Mouse (Mus musculus) C2C12 (cell line): ENCODE results near the gene Tppp. TPM values are rescaled to one million over a fixed set of nuclear protein-coding genes. Genes with fewer than 3 reads are reported as not detected.
"Not testable (repeated sequence)": the region's sequence is repeated elsewhere in the genome, so short reads cannot be mapped to it uniquely, and the experiment has no call there.

ENCODE experiments used
- H3K27me3 ChIP-seq: one replicate; pipeline ENCODE4 v1.6.1; 2011; ENCODE audit not compliant: control insufficient read depth, insufficient read depth, insufficient read length
- H3K36me3 ChIP-seq: one replicate; pipeline ENCODE4 v1.6.1; 2011; ENCODE audit not compliant: control insufficient read depth, insufficient read depth
- H3K4me3 ChIP-seq: one replicate; pipeline ENCODE4 v1.5.1; 2011; ENCODE audit warnings: mild to moderate bottlenecking, control low read depth; ENCODE audit not compliant: poor library complexity, insufficient read depth, severe bottlenecking
- H3K79me2 ChIP-seq: one replicate; pipeline ENCODE4 v1.6.1; 2011; ENCODE audit not compliant: control insufficient read depth, insufficient read depth
- H3K79me3 ChIP-seq: one replicate; pipeline ENCODE4 v1.6.1; 2011; ENCODE audit warnings: low read depth, control low read depth
- H3ac ChIP-seq: one replicate; pipeline ENCODE3; 2011; ENCODE audit warnings: low read depth; ENCODE audit not compliant: control insufficient read depth, insufficient read length
- CEBPB ChIP-seq: IDR thresholded peaks from one replicate; pipeline ENCODE4 v1.6.1; 2011; ENCODE audit warnings: low read depth, mild to moderate bottlenecking, control low read depth, moderate library complexity
- CTCF ChIP-seq: IDR thresholded peaks from one replicate; pipeline ENCODE4 v1.5.1; 2011; ENCODE audit not compliant: control insufficient read depth, insufficient read depth, insufficient read length
- FOSL1 ChIP-seq: IDR thresholded peaks from one replicate; pipeline ENCODE4 v1.8.0; 2011; ENCODE audit warnings: mild to moderate bottlenecking, low read length; ENCODE audit not compliant: poor library complexity, insufficient read depth, severe bottlenecking
- MAX ChIP-seq: IDR thresholded peaks from one replicate; pipeline ENCODE4 v1.6.1; 2011; ENCODE audit warnings: mild to moderate bottlenecking, control low read depth
- MYOD1 ChIP-seq: IDR thresholded peaks from one replicate; pipeline ENCODE4 v1.6.1; 2011; ENCODE audit warnings: low read depth; ENCODE audit not compliant: control insufficient read depth, insufficient read length
- MYOG ChIP-seq: IDR thresholded peaks from one replicate; pipeline ENCODE4 v1.6.1; 2011; ENCODE audit not compliant: control insufficient read depth, insufficient read length; ENCODE audit errors: extremely low read depth
- USF1 ChIP-seq: IDR thresholded peaks from one replicate; pipeline ENCODE4 v1.6.1; 2011; ENCODE audit warnings: low read depth, mild to moderate bottlenecking, control low read depth, moderate library complexity
- polyA plus RNA-seq: library from polyadenylated mRNA; unstranded; fragments of >200 nt; fragmentation: generic; extraction: Trizol; gene quantifications from one replicate; pipeline ENCODE4 v1.2.1, GENCODE M21; 2012; ENCODE audit warnings: missing spikeins

Gene Tppp
- polyA plus RNA-seq, 1 experiment = 0.02 TPM

- H3K79me3 ChIP-seq = no peaks in the 10 kb centered on the region
- no peaks in the 10 kb centered on the region for H3K36me3 ChIP-seq
- H3ac ChIP-seq = peak within 1 kb of the TSS; percentile 78
- H3K79me2 ChIP-seq = no peaks in the 10 kb centered on the region
- TF ChIP-seq USF1 (no peak), CEBPB (no peak), MAX (no peak), FOSL1 (no peak), MYOD1 (no peak), CTCF (no peak), MYOG (no peak)
- no peaks in the 10 kb centered on the region for H3K27me3 ChIP-seq
- H3K4me3 ChIP-seq = peak within 1 kb of the TSS; percentile 38
Measured at GRCm38 (mm10) chr13:74061613-74062377, 52.6 kb downstream of the Tppp start, which contains the start of gene Cep72. TSS of gene Cep72 (minus strand) at chr13:74062299.

DNA sequence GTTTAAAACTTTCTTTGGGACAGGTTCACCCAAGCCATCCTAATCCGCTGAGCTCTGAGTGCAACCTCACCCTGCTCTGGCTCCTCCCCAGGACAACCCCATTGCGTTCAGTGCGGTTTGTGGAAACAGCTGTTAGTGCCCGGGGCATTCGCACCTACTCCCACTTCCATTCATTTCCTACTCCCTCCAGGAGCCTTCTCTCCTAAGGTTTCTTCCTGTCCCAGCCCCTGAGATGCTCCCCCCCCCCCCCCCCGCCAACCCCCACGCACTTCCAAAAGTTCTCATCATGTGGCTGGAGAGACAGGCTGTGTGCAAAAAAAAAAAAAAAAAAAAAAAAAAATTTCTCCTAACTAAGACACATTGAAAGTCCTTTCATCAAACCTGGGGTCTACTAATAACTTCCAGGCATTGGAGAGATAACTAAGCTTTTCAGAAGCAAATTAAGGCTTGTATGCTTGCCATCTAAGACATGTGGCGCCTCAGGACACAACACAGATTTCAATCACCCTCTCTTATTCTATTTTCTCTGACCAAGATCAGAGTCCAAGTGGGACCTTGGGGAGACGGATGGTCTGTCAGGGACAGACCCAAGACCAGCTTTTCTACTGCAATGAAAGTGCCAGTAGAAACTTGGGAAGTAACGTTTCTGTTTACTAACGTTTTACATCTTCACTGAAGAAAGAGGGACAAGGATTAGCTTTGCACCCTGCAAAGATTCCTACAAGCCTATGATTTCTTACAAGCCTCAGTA lies 53.3 kb downstream of the Tppp start:
- Histone ChIP-seq H3K4me3 (peak overlapping the region; percentile 38), H3K79me2 (no peaks in the 10 kb centered on the region), H3ac (no peak overlapping the region), H3K27me3 (no peaks in the 10 kb centered on the region), H3K79me3 (no peaks in the 10 kb centered on the region), H3K36me3 (no peaks in the 10 kb centered on the region)
- TF ChIP-seq USF1 (no peak), MYOD1 (peak; percentile 64), MAX (no peak), CTCF (no peak)

GRCm38 (mm10) chr13:74063340-74064050 lies 54.3 kb downstream of the Tppp start:
- Histone ChIP-seq H3K36me3 (no peaks in the 10 kb centered on the region), H3K79me3 (no peaks in the 10 kb centered on the region)

DNA sequence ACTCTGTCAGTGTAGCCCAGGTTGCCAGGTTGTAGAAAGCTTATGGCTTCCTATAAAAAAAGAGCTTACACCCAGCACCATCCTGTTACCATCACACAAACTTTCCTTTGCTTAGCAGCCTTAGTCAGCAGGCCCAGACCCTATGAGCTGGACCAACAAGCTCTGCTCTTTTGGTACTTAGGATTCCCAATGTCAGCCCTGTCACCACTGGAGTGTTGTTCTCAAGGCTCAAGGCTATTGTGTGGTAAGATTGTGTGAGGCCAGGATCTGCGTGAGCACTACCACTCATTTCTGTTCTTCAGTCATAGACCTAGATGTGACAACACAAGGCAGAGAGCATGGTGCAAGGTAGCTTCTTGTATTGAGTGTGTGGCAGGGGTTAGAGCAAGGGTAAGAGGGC lies 57.4 kb downstream of the Tppp start:
- H3K79me2 ChIP-seq = no peaks in the 10 kb centered on the region
- no peaks in the 10 kb centered on the region for H3K27me3 ChIP-seq
- no peaks in the 10 kb centered on the region for H3K79me3 ChIP-seq
- H3ac ChIP-seq = no peak overlapping the region
- no peaks in the 10 kb centered on the region for H3K36me3 ChIP-seq
- no peak overlapping the region for H3K4me3 ChIP-seq
- TF ChIP-seq MAX = no peak
- TF ChIP-seq MYOD1 = no peak
- TF ChIP-seq CTCF = no peak
- TF ChIP-seq USF1 = no peak
- no peak for TF ChIP-seq CEBPB
- TF ChIP-seq MYOG = no peak
- TF ChIP-seq FOSL1 = no peak

More at GRCm38 (mm10) chr13:74063340-74064050, 54.3 kb downstream of the Tppp start:
- TF ChIP-seq MAX (no peak), CEBPB (no peak), MYOG (no peak), FOSL1 (no peak), USF1 (no peak), MYOD1 (no peak), CTCF (no peak)
- H3ac ChIP-seq = no peak overlapping the region
- no peaks in the 10 kb centered on the region for H3K27me3 ChIP-seq
- H3K4me3 ChIP-seq = no peak overlapping the region
- H3K79me2 ChIP-seq = no peaks in the 10 kb centered on the region

DNA sequence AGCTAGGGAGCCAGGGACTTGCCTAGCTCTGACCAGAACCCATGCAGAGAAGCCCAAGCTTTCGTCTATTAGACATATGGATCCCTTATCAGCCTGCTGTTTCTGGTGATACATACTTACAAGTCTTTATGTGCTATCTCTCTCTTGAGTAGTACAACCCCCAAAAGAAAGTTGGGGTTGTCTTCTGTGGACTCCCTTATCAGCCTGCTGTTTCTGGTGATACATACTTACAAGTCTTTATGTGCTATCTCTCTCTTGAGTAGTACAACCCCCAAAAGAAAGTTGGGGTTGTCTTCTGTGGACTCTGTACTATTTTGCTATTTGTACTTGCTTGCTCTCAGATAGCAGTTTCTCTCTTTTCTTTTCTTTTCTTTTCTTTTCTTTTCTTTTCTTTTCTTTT lies 62.0 kb downstream of the Tppp start:
- not testable (repeated sequence) for H3K36me3 ChIP-seq, H3K27me3 ChIP-seq, H3K79me3 ChIP-seq, H3K79me2 ChIP-seq, H3K4me3 ChIP-seq, H3ac ChIP-seq
